Mouse (Mus musculus): ENCODE results near the gene Tmbim7. TPM values are rescaled to one million over a fixed set of nuclear protein-coding genes. Genes with fewer than 3 reads are reported as not detected.
"Not testable (repeated sequence)": the region's sequence is repeated elsewhere in the genome, so short reads cannot be mapped to it uniquely, and the experiment has no call there.

The Tmbim7 gene
- polyA plus RNA-seq (2015; fragmentation: Nextera tagmentation; extraction: Ambion mirVana): not detected in 2 replicates

DNA sequence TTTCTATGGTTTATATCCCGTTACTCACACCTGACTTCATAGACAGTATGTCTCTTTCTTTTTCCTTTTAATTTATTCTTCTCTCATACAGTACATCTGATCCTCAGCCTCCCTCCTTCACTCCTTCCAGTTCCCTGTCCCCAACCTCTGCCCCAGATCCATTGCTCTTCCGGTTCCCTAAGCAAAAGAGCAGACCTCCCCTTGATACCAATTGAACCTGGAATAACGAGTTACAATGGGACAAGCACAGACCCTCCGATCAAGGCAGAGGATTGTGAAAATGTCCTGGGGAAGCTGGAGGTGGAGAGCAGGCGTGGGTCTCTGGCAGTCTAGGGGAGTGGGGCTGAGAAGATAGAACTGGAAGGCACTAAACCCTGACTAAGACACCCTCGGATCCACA, at the start of gene Tmbim7:
Gene Tmbim7 (plus strand): TSS at position 301 of the 400 bp plus-strand sequence.
- no peaks in the 10 kb centered on the region for H3K36me3 ChIP-seq
- WGBS: 72% methylated on average over 6 of the region's 6 CpGs
- H3K9me3 ChIP-seq: no peaks in the 10 kb centered on the region
- peaks cover 4% of the 10 kb centered on the region for H3K4me1 ChIP-seq (replicated peaks)
- no peak within 1 kb of the TSS for H3K4me2 ChIP-seq (replicated peaks)
- H3K4me3 ChIP-seq (replicated peaks): no peak within 1 kb of the TSS
- no peak within 1 kb of the TSS for H3K9ac ChIP-seq (replicated peaks)
- ATAC-seq: no peak
- no peak within 1 kb of the TSS for H3K27ac ChIP-seq
- H3K27me3 ChIP-seq: no peaks in the 10 kb centered on the region

- no peaks in the 10 kb centered on the region for H3K27me3 ChIP-seq
- no peak for ATAC-seq
- WGBS: 94% methylated on average over 9 of the region's 9 CpGs
- no peaks in the 10 kb centered on the region for H3K9me3 ChIP-seq
- no peak overlapping the region for H3K4me3 ChIP-seq (replicated peaks)
- H3K36me3 ChIP-seq: peaks cover 56% of the 10 kb centered on the region
- no peak overlapping the region for H3K9ac ChIP-seq (replicated peaks)
- no peak overlapping the region for H3K4me2 ChIP-seq (replicated peaks)
- no peak overlapping the region for H3K27ac ChIP-seq
- no peaks in the 10 kb centered on the region for H3K4me1 ChIP-seq (replicated peaks)
Measured at GRCm38 (mm10) chr5:3607114-3607513, 43.9 kb upstream of the Tmbim7 start.

DNA sequence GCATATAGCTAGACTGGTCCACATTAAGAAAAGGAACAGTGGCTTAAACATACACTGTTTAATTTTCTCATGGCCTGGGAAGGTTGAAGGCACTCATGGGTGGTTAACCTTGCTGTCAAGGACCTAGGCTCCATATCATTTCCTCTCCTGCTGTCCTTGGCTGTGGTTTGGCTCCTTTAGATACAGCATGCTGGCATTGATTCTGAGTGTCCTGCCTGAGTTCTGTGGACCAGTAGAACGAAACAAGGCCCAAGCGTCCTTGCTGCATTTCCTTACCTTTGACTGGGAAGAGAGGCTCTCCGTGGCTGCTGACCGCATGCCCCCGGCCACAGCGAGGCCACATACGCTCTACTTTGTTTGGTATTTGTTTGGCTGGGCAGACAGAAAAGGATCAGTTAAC, 41.7 kb upstream of the Tmbim7 start:
- no peak overlapping the region for H3K4me3 ChIP-seq (replicated peaks)
- no peak overlapping the region for H3K9ac ChIP-seq (replicated peaks)
- no peaks in the 10 kb centered on the region for H3K4me1 ChIP-seq (replicated peaks)
- no peaks in the 10 kb centered on the region for H3K27me3 ChIP-seq
- no peak overlapping the region for H3K27ac ChIP-seq
- peaks cover 60% of the 10 kb centered on the region for H3K36me3 ChIP-seq
- no peaks in the 10 kb centered on the region for H3K9me3 ChIP-seq
- no peak overlapping the region for H3K4me2 ChIP-seq (replicated peaks)
- 98% methylated on average over 7 of the region's 7 CpGs for WGBS
- ATAC-seq: no peak

- WGBS: 98% methylated on average over 2 of the region's 2 CpGs
- not testable (repeated sequence) for H3K27ac ChIP-seq; H3K4me1 ChIP-seq (replicated peaks); H3K4me3 ChIP-seq (replicated peaks); ATAC-seq; H3K9me3 ChIP-seq; H3K9ac ChIP-seq (replicated peaks); H3K4me2 ChIP-seq (replicated peaks); H3K27me3 ChIP-seq
- H3K36me3 ChIP-seq: peaks cover 59% of the 10 kb centered on the region
Measured at GRCm38 (mm10) chr5:3611835-3612234, 39.1 kb upstream of the Tmbim7 start.

- WGBS: 90% methylated on average over 7 of the region's 7 CpGs
- peaks cover 66% of the 10 kb centered on the region for H3K36me3 ChIP-seq
- no peak overlapping the region for H3K4me3 ChIP-seq (replicated peaks)
- H3K4me2 ChIP-seq (replicated peaks): no peak overlapping the region
- H3K27ac ChIP-seq: no peak overlapping the region
- H3K4me1 ChIP-seq (replicated peaks): no peaks in the 10 kb centered on the region
- no peaks in the 10 kb centered on the region for H3K9me3 ChIP-seq
- H3K9ac ChIP-seq (replicated peaks): no peak overlapping the region
- no peaks in the 10 kb centered on the region for H3K27me3 ChIP-seq
- ATAC-seq: no peak
Measured at GRCm38 (mm10) chr5:3620486-3620885, 30.5 kb upstream of the Tmbim7 start.

- no peak for ATAC-seq
- WGBS: 91% methylated on average over 5 of the region's 5 CpGs
- H3K36me3 ChIP-seq: peaks cover 48% of the 10 kb centered on the region
- H3K27ac ChIP-seq: no peak overlapping the region
- H3K4me3 ChIP-seq (replicated peaks): no peak overlapping the region
- H3K4me2 ChIP-seq (replicated peaks): no peak overlapping the region
- no peaks in the 10 kb centered on the region for H3K9me3 ChIP-seq
- no peak overlapping the region for H3K9ac ChIP-seq (replicated peaks)
- no peaks in the 10 kb centered on the region for H3K27me3 ChIP-seq
- no peaks in the 10 kb centered on the region for H3K4me1 ChIP-seq (replicated peaks)
Measured at GRCm38 (mm10) chr5:3630055-3630454, 20.9 kb upstream of the Tmbim7 start.

DNA sequence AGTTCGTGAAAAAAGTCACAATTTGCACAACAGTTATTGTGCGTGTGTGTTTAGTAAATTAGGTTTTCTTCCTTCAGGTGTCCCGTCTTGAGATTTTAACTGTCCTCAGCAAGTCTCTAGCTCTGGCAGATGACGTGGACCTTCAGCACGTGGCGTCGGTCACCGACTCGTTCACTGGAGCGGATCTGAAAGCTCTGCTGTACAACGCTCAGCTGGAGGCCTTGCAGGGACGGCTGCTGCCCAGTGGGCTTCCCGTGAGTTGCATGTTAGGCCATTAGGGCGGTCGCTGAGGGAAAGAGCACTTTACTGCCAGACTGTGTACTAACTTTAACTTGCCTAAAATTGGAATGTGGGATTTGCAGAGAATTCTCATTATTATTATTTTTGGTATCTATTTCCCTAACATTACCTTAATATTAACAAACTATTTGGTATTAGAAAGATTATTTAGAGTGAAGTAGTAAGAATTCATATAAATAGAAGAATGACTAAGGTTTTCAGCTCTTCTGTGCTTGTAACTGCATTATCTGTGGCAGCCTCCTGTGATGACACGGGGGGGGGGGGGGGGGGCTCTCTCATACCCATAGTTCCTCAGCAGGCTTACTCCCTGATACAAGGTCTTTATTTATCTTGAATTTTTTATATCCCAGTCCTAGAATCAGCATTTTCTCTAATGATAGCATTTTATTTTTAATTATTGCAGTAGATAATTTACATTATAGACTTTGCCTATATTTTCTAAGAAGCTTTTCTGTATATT, 19.3 kb upstream of the Tmbim7 start:
- Histone ChIP-seq H3K4me1 (replicated peaks) (no peaks in the 10 kb centered on the region), H3K27ac (no peak overlapping the region), H3K4me3 (replicated peaks) (no peak overlapping the region), H3K9ac (replicated peaks) (no peak overlapping the region), H3K9me3 (no peaks in the 10 kb centered on the region), H3K4me2 (replicated peaks) (no peak overlapping the region), H3K36me3 (peaks cover 48% of the 10 kb centered on the region), H3K27me3 (no peaks in the 10 kb centered on the region)
- no peak for ATAC-seq
- WGBS: 56% methylated on average over 16 of the region's 16 CpGs

GRCm38 (mm10) chr5:3632285-3632684, 18.7 kb upstream of the Tmbim7 start:
- H3K36me3 ChIP-seq: peaks cover 48% of the 10 kb centered on the region
- no peak overlapping the region for H3K4me2 ChIP-seq (replicated peaks)
- H3K4me1 ChIP-seq (replicated peaks): no peaks in the 10 kb centered on the region
- 85% methylated on average over 5 of the region's 5 CpGs for WGBS
- H3K27ac ChIP-seq: no peak overlapping the region
- ATAC-seq: no peak
- H3K4me3 ChIP-seq (replicated peaks): no peak overlapping the region
- H3K9me3 ChIP-seq: no peaks in the 10 kb centered on the region
- no peaks in the 10 kb centered on the region for H3K27me3 ChIP-seq
- H3K9ac ChIP-seq (replicated peaks): no peak overlapping the region

GRCm38 (mm10) chr5:3633315-3633714, 17.7 kb upstream of the Tmbim7 start:
- Histone ChIP-seq H3K9me3 (no peaks in the 10 kb centered on the region), H3K27ac (no peak overlapping the region), H3K27me3 (no peaks in the 10 kb centered on the region), H3K9ac (replicated peaks) (no peak overlapping the region), H3K36me3 (peaks cover 48% of the 10 kb centered on the region), H3K4me2 (replicated peaks) (no peak overlapping the region), H3K4me1 (replicated peaks) (no peaks in the 10 kb centered on the region), H3K4me3 (replicated peaks) (no peak overlapping the region)
- WGBS: 95% methylated on average over 13 of the region's 13 CpGs
- ATAC-seq: no peak

GRCm38 (mm10) chr5:3633951-3634350, 17.0 kb upstream of the Tmbim7 start:
- H3K36me3 ChIP-seq: peaks cover 49% of the 10 kb centered on the region
- no peaks in the 10 kb centered on the region for H3K4me1 ChIP-seq (replicated peaks)
- no peak overlapping the region for H3K4me2 ChIP-seq (replicated peaks)
- WGBS: 75% methylated on average over 4 of the region's 4 CpGs
- no peak for ATAC-seq
- H3K4me3 ChIP-seq (replicated peaks): no peak overlapping the region
- H3K9me3 ChIP-seq: no peaks in the 10 kb centered on the region
- no peak overlapping the region for H3K9ac ChIP-seq (replicated peaks)
- no peak overlapping the region for H3K27ac ChIP-seq
- H3K27me3 ChIP-seq: no peaks in the 10 kb centered on the region

GRCm38 (mm10) chr5:3635286-3635685, 15.7 kb upstream of the Tmbim7 start:
- no peak for ATAC-seq
- no peak overlapping the region for H3K4me2 ChIP-seq (replicated peaks)
- H3K4me3 ChIP-seq (replicated peaks): no peak overlapping the region
- WGBS: 91% methylated on average over 8 of the region's 8 CpGs
- H3K36me3 ChIP-seq: peaks cover 45% of the 10 kb centered on the region
- H3K9me3 ChIP-seq: no peaks in the 10 kb centered on the region
- no peaks in the 10 kb centered on the region for H3K4me1 ChIP-seq (replicated peaks)
- H3K27me3 ChIP-seq: no peaks in the 10 kb centered on the region
- H3K9ac ChIP-seq (replicated peaks): no peak overlapping the region
- H3K27ac ChIP-seq: no peak overlapping the region

GRCm38 (mm10) chr5:3644621-3645020, 6.4 kb upstream of the Tmbim7 start:
- Histone ChIP-seq H3K9ac (replicated peaks) (no peak overlapping the region), H3K36me3 (peaks cover 40% of the 10 kb centered on the region), H3K4me2 (replicated peaks) (no peak overlapping the region), H3K9me3 (no peaks in the 10 kb centered on the region), H3K27me3 (no peaks in the 10 kb centered on the region), H3K4me1 (replicated peaks) (peaks cover 16% of the 10 kb centered on the region), H3K4me3 (replicated peaks) (no peak overlapping the region), H3K27ac (no peak overlapping the region)
- no peak for ATAC-seq
- WGBS: 96% methylated on average over 6 of the region's 6 CpGs

DNA sequence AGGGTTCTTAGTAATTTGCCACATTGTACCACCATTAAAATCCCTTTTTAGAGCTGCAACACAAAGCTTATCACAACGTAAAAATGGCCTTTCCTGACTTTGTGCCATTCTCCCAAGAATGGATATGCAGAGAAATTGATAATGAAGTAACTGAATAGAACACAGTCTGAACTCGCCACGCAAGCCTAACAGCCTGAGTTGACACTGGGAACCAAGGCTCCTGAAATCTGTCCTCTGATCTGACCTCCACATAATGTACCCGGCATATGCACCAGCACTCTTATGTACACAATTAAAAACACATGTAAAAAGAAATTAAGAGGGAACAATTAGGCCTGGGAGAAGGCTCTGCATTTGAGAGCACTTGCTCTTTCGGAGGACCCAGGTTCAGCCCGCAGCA, 5.7 kb upstream of the Tmbim7 start:
- peak overlapping the region; percentile 41; the same call in 1 of the 2 replicates for H3K9ac ChIP-seq (replicated peaks)
- peaks cover 16% of the 10 kb centered on the region for H3K4me1 ChIP-seq (replicated peaks)
- WGBS: 86% methylated on average over 6 of the region's 6 CpGs
- H3K27me3 ChIP-seq: no peaks in the 10 kb centered on the region
- H3K9me3 ChIP-seq: no peaks in the 10 kb centered on the region
- no peak overlapping the region for H3K27ac ChIP-seq
- 0 out of 2 replicates have a peak overlapping the region, but pooled peaks have one; percentile 1 for H3K4me3 ChIP-seq (replicated peaks)
- H3K4me2 ChIP-seq (replicated peaks): 0 out of 2 replicates have a peak overlapping the region, but pooled peaks have one; percentile 5
- ATAC-seq: no peak
- peaks cover 36% of the 10 kb centered on the region for H3K36me3 ChIP-seq
